Mouse (Mus musculus) liver, adult 2 months (tissue): ENCODE results near the gene Xbp1.

Experiments used
- CTCF ChIP-seq: fragments of 200-500 bp; IDR thresholded peaks from 2 replicates; pipeline ENCODE4 v1.5.1; 2011; ENCODE audit warnings: low read depth, low read length, control low read depth
- POLR2A ChIP-seq: fragments of 200-500 bp; IDR thresholded peaks from 2 replicates; pipeline ENCODE4 v1.6.1; 2011; ENCODE audit warnings: low read length, control low read depth; ENCODE audit not compliant: insufficient read depth; ENCODE audit errors: extremely low read depth

DNA sequence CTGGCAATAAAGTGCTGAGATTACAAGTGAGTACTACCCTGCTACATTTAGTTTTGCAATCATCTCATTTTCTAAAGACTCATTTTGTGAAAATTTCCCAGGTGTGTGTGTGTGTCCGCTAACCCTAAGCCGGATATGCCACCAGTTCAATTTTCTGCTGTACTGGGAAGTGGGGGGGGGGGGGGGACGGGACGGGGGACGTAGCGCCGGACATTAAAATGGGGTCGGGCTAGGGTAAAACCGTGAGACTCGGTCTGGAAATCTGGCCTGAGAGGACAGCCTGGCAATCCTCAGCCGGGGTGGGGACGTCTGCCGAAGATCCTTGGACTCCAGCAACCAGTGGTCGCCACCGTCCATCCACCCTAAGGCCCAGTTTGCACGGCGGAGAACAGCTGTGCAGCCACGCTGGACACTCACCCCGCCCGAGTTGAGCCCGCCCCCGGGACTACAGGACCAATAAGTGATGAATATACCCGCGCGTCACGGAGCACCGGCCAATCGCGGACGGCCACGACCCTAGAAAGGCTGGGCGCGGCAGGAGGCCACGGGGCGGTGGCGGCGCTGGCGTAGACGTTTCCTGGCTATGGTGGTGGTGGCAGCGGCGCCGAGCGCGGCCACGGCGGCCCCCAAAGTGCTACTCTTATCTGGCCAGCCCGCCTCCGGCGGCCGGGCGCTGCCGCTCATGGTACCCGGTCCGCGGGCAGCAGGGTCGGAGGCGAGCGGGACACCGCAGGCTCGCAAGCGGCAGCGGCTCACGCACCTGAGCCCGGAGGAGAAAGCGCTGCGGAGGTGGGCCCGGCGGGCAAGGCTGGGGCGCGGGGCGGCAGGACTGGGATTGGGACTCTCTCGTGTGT is at the start of gene Xbp1:
- no peak for TF ChIP-seq CTCF
- TF ChIP-seq POLR2A: peak; percentile 92
